Mouse (Mus musculus): Measurements from ENCODE around the gene Wdr26. TPM values are rescaled to one million over a fixed set of nuclear protein-coding genes. Genes with fewer than 3 reads are reported as not detected.

Gene Wdr26
- polyA plus RNA-seq, 1 experiment from 2014 or later, result 40.1 TPM

DNA sequence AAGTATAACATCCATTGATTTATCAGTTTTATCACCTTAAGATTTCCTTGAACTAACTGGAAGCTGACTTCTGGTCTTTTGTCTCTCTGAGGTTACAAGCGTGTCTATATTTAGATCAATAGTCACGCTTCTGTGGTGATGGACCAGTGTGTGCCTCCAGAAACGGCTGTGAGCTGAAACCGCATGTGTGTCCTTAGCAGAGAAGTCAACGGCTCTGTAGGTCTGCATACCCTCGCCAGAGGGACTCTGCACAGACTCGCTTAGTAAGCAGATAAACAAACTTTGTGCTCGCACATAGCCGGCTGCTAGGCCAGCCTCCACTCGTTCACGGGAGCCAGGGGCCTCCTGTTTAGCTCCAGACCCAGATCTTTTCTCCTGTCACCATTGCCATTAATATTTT is 15.0 kb upstream of the Wdr26 start:
- TF ChIP-seq EP300 (IDR thresholded peaks at IDR 0.05; ENCODE audit: low read depth), result no peak
- no peak for TF ChIP-seq CTCF (IDR thresholded peaks at IDR 0.05; ENCODE audit: low read depth)
- ATAC-seq (peak; percentile 31; the same call in 1 of the 2 replicates), DNase-seq (no peak)
- H3K36me3 ChIP-seq (replicated peaks; ENCODE audit: insufficient read depth, low read length), result no peaks in the 10 kb centered on the region
- WGBS (ENCODE audit: insufficient replicate concordance), result 14% methylated on average over 11 of the region's 11 CpGs
- H3K9me3 ChIP-seq (ENCODE audit: low read length), result no peaks in the 10 kb centered on the region
- H3K4me3 ChIP-seq (ENCODE audit: low read depth, low read length), result no peak overlapping the region
- H3K27ac ChIP-seq (ENCODE audit: low read depth), result 0 out of 2 replicates have a peak overlapping the region, but pooled peaks have one; percentile 36
- no peak overlapping the region for H3K4me2 ChIP-seq (ENCODE audit: low read depth, low read length)
- H3K4me1 ChIP-seq (ENCODE audit: insufficient read depth), result peaks cover 27% of the 10 kb centered on the region
- no peak overlapping the region for H3K9ac ChIP-seq (replicated peaks)
- H3K27me3 ChIP-seq (ENCODE audit: insufficient read depth, low read length), result no peaks in the 10 kb centered on the region

DNA sequence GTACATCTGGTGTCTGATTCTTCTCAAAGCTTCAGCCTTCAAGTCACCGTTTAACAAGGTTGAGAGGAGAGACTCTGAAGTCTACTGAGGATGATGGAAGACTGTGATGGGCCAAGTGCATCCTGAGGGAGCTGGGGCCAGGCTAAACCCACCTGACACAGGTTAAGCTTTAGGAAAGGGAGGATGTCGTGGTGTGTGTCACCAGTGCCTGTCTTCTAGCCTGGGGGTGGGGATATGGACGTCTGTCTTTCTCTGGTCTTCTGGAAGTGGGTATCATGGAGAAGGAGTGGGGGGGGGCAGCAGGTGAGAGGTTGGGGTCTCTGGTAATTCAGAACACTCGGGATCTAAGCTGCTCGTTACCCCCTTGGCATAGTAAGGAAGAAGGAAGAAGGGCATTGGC is 13.5 kb upstream of the Wdr26 start:
- Histone ChIP-seq H3K9me3 (ENCODE audit: low read length) (no peaks in the 10 kb centered on the region), H3K4me1 (ENCODE audit: insufficient read depth) (peaks cover 13% of the 10 kb centered on the region; the same call in 1 of the 2 replicates), H3K27ac (ENCODE audit: low read depth) (no peak overlapping the region), H3K4me2 (ENCODE audit: low read depth, low read length) (no peak overlapping the region), H3K4me3 (ENCODE audit: low read depth, low read length) (no peak overlapping the region), H3K36me3 (replicated peaks; ENCODE audit: insufficient read depth, low read length) (no peaks in the 10 kb centered on the region), H3K27me3 (ENCODE audit: insufficient read depth, low read length) (no peaks in the 10 kb centered on the region), H3K9ac (replicated peaks) (no peak overlapping the region)
- no peak for DNase-seq
- WGBS (ENCODE audit: insufficient replicate concordance), result 81% methylated on average over 5 of the region's 5 CpGs
- TF ChIP-seq EP300 (IDR thresholded peaks at IDR 0.05; ENCODE audit: low read depth), result no peak
- TF ChIP-seq CTCF (IDR thresholded peaks at IDR 0.05; ENCODE audit: low read depth), result no peak
- no peak for ATAC-seq

DNA sequence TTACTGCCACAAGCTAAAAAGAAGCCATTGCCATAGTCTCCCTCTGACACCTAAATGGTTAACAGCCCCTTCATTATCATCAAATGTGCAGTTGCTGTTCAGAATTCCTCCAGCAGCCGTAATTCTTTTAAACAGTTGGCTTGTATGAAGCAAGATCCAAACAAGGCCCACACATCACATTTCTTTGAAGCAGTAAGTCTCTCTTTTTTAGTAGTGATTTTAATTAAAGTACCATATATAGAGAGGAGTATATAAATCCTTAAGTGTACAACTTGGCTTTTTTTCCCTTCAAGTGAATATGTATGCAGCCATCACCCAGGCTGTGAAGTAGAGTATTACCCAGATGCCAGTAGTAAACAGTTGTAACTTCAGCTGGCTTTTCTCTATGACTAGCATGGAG is 10.2 kb upstream of the Wdr26 start:
- H3K4me1 ChIP-seq (ENCODE audit: insufficient read depth), result no peaks in the 10 kb centered on the region; the same call in 1 of the 2 replicates
- H3K4me3 ChIP-seq (ENCODE audit: low read depth, low read length), result no peak overlapping the region
- no peaks in the 10 kb centered on the region for H3K27me3 ChIP-seq (ENCODE audit: insufficient read depth, low read length)
- H3K9me3 ChIP-seq (ENCODE audit: low read length), result no peaks in the 10 kb centered on the region
- no peak overlapping the region for H3K27ac ChIP-seq (ENCODE audit: low read depth)
- H3K9ac ChIP-seq (replicated peaks), result no peak overlapping the region
- no peak for DNase-seq
- no peak for TF ChIP-seq CTCF (IDR thresholded peaks at IDR 0.05; ENCODE audit: low read depth)
- no peak for TF ChIP-seq EP300 (IDR thresholded peaks at IDR 0.05; ENCODE audit: low read depth)
- 0 out of 2 replicates have a peak, but pooled peaks cover 3% of the 10 kb centered on the region for H3K36me3 ChIP-seq (replicated peaks; ENCODE audit: insufficient read depth, low read length)
- no peak for ATAC-seq
- 44% methylated on average over 1 of the region's 1 CpGs for WGBS (ENCODE audit: insufficient replicate concordance)
- H3K4me2 ChIP-seq (ENCODE audit: low read depth, low read length), result no peak overlapping the region

DNA sequence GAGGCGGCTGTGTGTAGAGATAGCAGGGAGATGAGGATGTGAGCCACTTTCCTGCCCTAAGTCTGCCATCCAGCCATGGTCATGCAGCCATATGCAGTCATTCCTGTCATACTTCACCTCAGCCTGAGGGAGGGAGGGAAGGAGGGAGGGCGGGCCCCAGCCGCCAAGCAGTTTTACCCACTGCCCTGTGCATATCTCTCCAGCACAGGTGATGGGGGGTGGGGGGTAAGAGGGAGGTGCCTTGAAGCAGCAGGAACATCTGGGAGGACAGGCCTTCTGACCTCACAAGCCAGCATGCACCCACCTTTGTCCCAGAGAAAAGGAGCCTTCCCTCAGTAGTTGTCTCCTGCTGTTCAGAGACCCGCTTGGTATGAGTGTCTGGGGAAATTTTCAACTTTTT is 4.5 kb upstream of the Wdr26 start:
- H3K4me1 ChIP-seq (ENCODE audit: insufficient read depth), result peaks cover 27% of the 10 kb centered on the region
- peak overlapping the region; percentile 62 for H3K4me2 ChIP-seq (ENCODE audit: low read depth, low read length)
- H3K27me3 ChIP-seq (ENCODE audit: insufficient read depth, low read length), result no peaks in the 10 kb centered on the region
- H3K9ac ChIP-seq (replicated peaks), result peak overlapping the region; percentile 66
- DNase-seq (peak; percentile 85), ATAC-seq (peak; percentile 84)
- H3K27ac ChIP-seq (ENCODE audit: low read depth), result peak overlapping the region; percentile 90
- TF ChIP-seq EP300 (IDR thresholded peaks at IDR 0.05; ENCODE audit: low read depth), result peak; percentile 95
- TF ChIP-seq CTCF (IDR thresholded peaks at IDR 0.05; ENCODE audit: low read depth), result no peak
- 45% methylated on average over 4 of the region's 4 CpGs for WGBS (ENCODE audit: insufficient replicate concordance)
- H3K9me3 ChIP-seq (ENCODE audit: low read length), result no peaks in the 10 kb centered on the region
- 0 out of 2 replicates have a peak, but pooled peaks cover 3% of the 10 kb centered on the region for H3K36me3 ChIP-seq (replicated peaks; ENCODE audit: insufficient read depth, low read length)
- peak overlapping the region; percentile 23; the same call in 1 of the 2 replicates for H3K4me3 ChIP-seq (ENCODE audit: low read depth, low read length)

DNA sequence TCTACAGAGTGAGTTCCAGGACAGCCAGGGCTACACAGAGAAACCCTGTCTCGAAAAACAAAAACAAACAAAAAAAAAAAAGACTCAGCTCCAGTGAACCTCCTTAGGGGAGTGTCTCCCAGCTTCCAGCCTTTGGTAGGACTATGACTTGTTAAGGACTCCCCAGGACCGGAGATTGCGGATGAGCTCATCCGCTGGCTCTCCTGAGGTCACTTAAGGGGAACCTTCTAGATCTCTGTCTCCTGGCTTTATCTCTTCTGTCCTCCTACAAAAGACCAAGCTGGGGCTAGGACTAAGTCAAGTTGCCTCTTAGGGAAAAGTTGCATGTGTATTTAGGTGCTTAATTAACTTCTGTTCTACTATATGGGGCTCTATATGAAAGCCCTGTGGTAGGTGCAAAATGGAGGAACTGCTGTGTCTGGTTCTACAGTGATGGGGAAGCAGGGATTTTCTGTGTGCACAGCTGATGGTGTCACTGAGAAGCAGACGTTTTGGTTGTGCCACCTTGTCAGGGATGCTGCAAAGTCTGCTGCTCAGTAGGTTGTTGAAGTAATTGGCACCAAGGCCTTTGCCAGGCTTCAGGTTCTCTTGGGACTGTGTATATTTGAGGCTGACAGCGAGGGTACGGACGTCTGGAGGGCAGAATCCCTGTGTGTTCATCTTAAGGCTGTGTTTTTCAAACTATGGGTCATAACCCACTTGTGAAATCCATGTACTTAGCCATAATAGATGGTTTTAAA is 2.7 kb upstream of the Wdr26 start:
- DNase-seq, result peak; percentile 10
- no peaks in the 10 kb centered on the region for H3K27me3 ChIP-seq (ENCODE audit: insufficient read depth, low read length)
- H3K4me3 ChIP-seq (ENCODE audit: low read depth, low read length), result no peak overlapping the region
- 82% methylated on average over 8 of the region's 8 CpGs for WGBS (ENCODE audit: insufficient replicate concordance)
- TF ChIP-seq EP300 (IDR thresholded peaks at IDR 0.05; ENCODE audit: low read depth) (no peak), CTCF (IDR thresholded peaks at IDR 0.05; ENCODE audit: low read depth) (no peak)
- 0 out of 2 replicates have a peak overlapping the region, but pooled peaks have one; percentile 100 for H3K27ac ChIP-seq (ENCODE audit: low read depth)
- no peaks in the 10 kb centered on the region for H3K9me3 ChIP-seq (ENCODE audit: low read length)
- no peak overlapping the region for H3K4me2 ChIP-seq (ENCODE audit: low read depth, low read length)
- peaks cover 27% of the 10 kb centered on the region for H3K4me1 ChIP-seq (ENCODE audit: insufficient read depth)
- ATAC-seq, result no peak
- H3K9ac ChIP-seq (replicated peaks), result no peak overlapping the region
- peaks cover 4% of the 10 kb centered on the region; the same call in 1 of the 2 replicates for H3K36me3 ChIP-seq (replicated peaks; ENCODE audit: insufficient read depth, low read length)

- H3K4me1 ChIP-seq (ENCODE audit: insufficient read depth), result peaks cover 23% of the 10 kb centered on the region
- WGBS (ENCODE audit: insufficient replicate concordance), result 0% methylated on average over 20 of the region's 72 CpGs
- no peak for TF ChIP-seq CTCF (IDR thresholded peaks at IDR 0.05; ENCODE audit: low read depth)
- TF ChIP-seq EP300 (IDR thresholded peaks at IDR 0.05; ENCODE audit: low read depth), result no peak
Measured at GRCm38 (mm10) chr1:181211403-181211919, 340 bp downstream of the Wdr26 start.

More at GRCm38 (mm10) chr1:181211403-181211919, 340 bp downstream of the Wdr26 start:
- Histone ChIP-seq H3K27ac (ENCODE audit: low read depth) (peak overlapping the region; percentile 100), H3K27me3 (ENCODE audit: insufficient read depth, low read length) (no peaks in the 10 kb centered on the region), H3K4me3 (ENCODE audit: low read depth, low read length) (peak overlapping the region; percentile 97), H3K9ac (replicated peaks) (peak overlapping the region; percentile 100), H3K36me3 (replicated peaks; ENCODE audit: insufficient read depth, low read length) (peaks cover 23% of the 10 kb centered on the region), H3K4me2 (ENCODE audit: low read depth, low read length) (peak overlapping the region; percentile 95), H3K9me3 (ENCODE audit: low read length) (no peaks in the 10 kb centered on the region)
- ATAC-seq, result peak; percentile 26
- no peak for DNase-seq

Data from liver, postnatal 0 days (tissue).